Mouse (Mus musculus) cerebellum, postnatal 14 days (tissue): ENCODE measurements around the gene Zfp931.
A peak's percentile ranks its signal among the peaks of the same experiment; 100 is the strongest.
"Not testable (repeated sequence)": the region's sequence is repeated elsewhere in the genome, so short reads cannot be mapped to it uniquely, and the experiment has no call there.

Experiments
- DNase-seq, 2 experiments: peaks; one replicate each; pipeline ENCODE4 v3.0.0; 2021; ENCODE audit warnings: mixed read lengths in 2 of 2

Gene Zfp931

GRCm38 (mm10) chr2:178078166-178078717 is at the start of gene Zfp931:
Gene Zfp931, minus strand, starts transcription at chr2:178078476.
- not testable (repeated sequence) for DNase-seq

- peak in 1 of 2 experiments; percentile 2 for DNase-seq
Observed at GRCm38 (mm10) chr2:178126041-178126820, 48.0 kb upstream of the Zfp931 start.

DNA sequence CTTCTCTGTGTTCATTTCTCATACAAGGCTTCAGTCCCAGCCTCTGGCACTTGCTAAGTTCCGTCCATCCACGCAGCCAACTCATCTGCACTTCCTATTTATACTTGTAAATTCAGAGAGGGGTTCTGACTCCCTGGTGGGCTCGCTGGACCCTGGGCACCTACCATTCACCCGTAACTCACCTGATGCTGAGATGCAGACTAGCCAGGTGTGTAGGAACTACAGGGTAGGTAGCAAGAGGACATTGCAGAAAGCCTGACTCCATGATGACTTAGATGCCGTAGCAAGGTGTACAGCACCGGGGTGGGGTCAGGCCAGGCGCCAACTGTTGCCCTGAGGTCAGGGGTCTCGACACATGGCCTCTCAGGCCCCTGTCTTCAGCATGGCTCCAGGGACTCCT is 47.2 kb upstream of the Zfp931 start:
- peak; percentile 11 to 15 for DNase-seq

DNA sequence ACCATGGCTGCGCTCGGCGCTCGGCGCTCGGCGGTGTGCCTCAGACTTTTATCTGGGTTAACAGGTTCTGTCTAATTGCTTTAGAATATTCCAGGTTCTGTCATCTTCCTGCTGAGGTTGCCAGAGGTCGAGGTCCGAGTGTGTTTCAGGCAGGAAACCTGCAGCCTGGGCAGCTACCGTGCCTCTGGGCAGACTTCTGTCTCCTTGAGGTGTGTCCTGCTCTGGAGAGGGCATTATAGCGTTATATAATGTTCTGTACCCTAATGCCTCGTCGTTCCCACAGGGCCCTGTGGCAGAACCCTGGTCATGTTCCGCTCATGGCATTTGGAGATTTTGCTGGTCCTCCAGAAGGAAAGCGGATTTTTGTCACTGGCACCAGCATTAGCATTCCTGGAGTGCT is 45.2 kb upstream of the Zfp931 start:
- no peak for DNase-seq

GRCm38 (mm10) chr2:178121946-178122665 is 43.8 kb upstream of the Zfp931 start:
- DNase-seq, result no peak

DNA sequence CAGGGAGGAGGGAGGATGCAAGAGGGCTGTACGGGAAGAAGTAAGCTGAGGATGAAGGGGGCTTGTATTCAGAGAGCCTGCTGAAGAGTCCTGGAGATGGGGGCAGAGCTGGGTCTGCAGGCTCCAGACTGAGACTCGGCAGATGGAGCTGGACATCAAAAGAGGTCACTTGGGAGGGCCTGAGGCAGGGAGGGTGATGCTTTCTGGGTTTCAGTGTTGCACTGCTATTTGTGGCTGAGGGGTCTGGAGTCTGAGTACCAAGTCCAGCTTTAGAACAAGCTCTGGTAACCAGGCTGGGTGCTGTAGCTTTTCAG is 43.1 kb upstream of the Zfp931 start:
- no peak for DNase-seq

- no peak for DNase-seq
Observed at GRCm38 (mm10) chr2:178120651-178121374, 42.5 kb upstream of the Zfp931 start.

DNA sequence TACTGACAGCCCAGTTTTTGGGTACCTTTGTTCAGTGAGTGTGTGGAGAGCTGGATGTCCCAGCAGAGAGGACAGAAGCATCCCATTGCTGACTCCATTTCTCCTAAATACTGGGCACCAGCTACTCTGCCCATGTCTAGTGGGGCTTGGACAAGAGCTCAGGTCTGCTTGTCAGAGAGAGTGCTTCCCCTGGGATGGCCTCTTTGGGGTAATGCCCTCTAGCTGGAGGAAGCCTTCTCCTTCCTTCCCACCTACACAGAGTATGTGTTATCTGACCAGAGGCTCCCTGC is 42.0 kb upstream of the Zfp931 start:
- no peak for DNase-seq

GRCm38 (mm10) chr2:178119561-178120355 is 41.5 kb upstream of the Zfp931 start:
- peak in 1 of 2 experiments; percentile 59 for DNase-seq

GRCm38 (mm10) chr2:178118801-178119560 is 40.7 kb upstream of the Zfp931 start, which contains the start of gene Phactr3:
Gene Phactr3, plus strand, starts transcription at chr2:178118975.
- peak; percentile 57 to 58 for DNase-seq

- peak; percentile 75 to 77 for DNase-seq
Observed at GRCm38 (mm10) chr2:178117946-178118345, 39.7 kb upstream of the Zfp931 start.

- DNase-seq, result peak; percentile 86
Observed at GRCm38 (mm10) chr2:178101957-178102356, 23.7 kb upstream of the Zfp931 start.

DNA sequence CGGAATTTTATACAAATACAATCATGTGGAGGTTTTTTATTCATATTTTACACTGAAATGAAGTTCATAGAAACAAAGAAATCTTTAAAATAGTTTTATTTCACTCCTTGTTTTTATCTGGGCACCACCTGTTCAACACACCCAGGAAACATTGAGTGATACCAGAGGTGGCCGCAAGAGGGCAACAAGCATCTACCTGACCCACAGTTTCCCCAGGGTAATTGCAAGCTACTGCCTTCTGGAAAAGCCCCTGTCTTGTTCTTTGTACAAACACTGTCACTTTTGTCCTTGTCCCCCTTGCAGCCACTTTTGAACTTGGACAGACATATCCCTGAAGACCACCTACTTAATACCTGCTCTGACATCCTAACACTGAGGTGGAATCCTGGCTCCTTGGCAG is 19.7 kb upstream of the Zfp931 start:
- peak; percentile 86 to 87 for DNase-seq

DNA sequence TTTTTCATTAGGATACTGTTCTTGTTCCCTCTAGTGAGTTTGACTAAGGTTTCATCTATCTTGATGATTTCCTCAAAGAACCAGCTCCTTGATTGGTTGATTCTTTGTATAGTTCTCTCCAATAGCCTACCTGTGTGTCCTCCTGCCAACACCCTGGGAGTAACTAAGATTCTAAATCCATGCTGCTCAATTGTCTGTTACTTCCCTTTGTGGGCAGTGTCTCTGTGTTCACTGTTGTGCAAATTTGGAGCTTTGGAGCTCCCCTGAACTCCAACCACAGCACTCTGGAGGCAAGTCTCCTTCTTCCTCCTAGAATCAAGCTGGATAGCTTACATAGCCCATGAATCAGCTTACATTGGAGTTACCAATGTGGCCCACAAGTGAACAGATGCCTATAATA is 11.3 kb upstream of the Zfp931 start:
- DNase-seq, result no peak

DNA sequence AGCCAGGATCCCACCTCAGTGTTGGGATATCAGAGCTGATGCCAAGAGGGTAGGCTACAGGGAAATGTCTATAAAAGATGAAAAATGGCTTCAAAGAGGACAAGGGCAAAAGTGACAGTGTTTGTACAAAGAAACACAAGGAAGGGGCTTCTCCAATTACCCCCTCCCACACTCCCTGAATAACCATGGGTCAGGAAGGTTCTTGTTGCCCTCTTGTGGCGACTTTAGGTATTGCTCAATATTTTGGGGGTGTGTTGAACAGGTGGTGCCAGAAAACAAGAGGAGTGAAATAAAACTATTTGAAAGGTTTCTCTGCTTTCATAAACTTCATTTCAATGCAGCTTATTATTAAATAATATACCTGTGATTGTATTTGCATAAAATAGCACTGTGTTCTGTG is 20.1 kb downstream of the Zfp931 start:
- peak; percentile 72 to 81 for DNase-seq

- not testable (repeated sequence) for DNase-seq
Observed at GRCm38 (mm10) chr2:178027601-178028000, 50.7 kb downstream of the Zfp931 start.

DNA sequence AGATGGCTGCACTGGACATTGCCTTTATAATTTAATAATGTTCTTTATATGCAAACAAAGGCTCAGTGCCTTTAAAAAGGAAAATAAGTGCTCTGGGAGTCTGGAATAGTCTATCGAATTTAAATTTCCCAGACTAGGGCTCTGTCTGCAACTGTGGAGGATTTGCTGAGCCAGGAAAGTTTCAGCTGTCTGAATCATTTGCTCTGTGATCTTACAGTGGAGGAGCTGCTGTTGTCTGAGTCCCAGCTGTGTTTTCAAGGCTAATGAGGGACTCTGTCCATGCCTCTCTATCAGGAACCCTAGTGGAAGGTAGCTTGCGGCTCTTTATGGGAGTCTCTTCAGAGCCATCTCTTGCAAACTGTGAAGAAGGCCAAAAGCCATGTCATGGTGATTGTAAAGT is 54.4 kb downstream of the Zfp931 start:
- not testable (repeated sequence) for DNase-seq

- DNase-seq, result peak; percentile 38 to 52
Observed at GRCm38 (mm10) chr2:178023011-178023611, 55.2 kb downstream of the Zfp931 start, which contains the start of gene Zfp971. Gene Zfp971, plus strand, starts transcription at chr2:178023284.

DNA sequence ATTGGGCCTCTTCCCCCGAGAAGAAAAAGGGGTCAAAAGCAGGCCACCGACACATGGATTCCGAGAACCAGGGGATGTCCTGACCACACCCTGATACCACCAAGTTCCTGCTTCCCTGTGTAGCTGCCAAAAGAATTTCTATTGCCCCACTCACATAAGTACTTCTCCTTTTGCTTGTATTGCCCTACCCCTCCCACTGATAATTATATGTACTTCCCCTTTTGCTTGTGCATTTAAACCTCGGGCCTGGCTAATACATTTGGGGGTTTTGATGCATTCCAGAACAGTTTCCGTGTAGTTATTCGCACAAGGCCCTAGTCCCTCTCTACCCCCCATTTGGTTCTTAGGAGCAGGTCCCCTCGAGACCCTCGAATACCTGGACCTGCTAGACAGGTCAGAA is 57.5 kb downstream of the Zfp931 start:
- DNase-seq, result not testable (repeated sequence)

DNA sequence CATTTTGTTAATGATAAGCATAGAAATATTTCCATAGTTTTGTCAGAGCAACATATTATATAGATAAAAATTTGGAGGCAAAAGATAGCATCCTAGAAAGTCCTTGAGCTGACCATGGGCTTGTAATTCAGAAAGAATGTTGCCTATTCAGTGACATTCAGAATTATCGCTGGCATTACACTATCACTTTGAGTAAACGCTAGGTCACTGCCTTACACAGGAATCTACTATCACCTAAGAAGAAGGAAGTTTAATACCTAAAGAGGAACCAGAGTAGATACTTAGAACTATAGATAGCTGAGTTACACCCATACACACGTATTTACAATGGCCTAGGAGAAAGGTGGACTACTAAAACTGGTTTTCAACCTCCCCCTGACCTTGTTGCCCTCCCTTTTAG is 58.8 kb downstream of the Zfp931 start:
- not testable (repeated sequence) for DNase-seq
